Mouse (Mus musculus): ENCODE measurements around the gene Taldo1.
"Not testable (repeated sequence)": the region's sequence is repeated elsewhere in the genome, so short reads cannot be mapped to it uniquely, and the experiment has no call there.

Gene Taldo1

GRCm38 (mm10) chr7:141439140-141439679 lies 47.2 kb downstream of the Taldo1 start:
- DNase-seq (ENCODE audit: low spot score): no peak

- no peak for DNase-seq (ENCODE audit: low spot score)
Measured at GRCm38 (mm10) chr7:141439811-141440210, 47.8 kb downstream of the Taldo1 start.

DNA sequence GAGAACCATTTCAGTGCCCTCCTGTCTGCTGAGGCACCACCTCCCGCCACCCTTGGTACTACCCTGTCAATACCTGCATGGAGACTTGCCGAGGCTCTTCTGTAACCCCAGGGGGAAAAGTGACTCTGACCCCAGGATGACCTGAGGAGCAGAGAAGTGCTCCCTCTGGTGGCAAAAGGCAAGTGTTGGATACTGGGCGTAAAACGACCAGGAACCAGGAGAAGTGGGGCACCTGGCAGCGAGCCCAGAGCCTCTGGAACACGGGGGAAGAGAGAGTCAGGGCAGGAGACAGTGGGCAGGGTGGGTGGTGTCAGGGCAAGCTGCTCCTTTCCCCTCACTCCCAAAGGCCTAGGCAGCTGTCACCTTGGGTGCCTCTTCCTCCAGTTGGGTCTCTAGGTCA lies 48.6 kb downstream of the Taldo1 start:
- DNase-seq (ENCODE audit: low spot score): no peak

GRCm38 (mm10) chr7:141441460-141441859 lies 49.5 kb downstream of the Taldo1 start:
- DNase-seq (ENCODE audit: low spot score): no peak

- DNase-seq (ENCODE audit: low spot score): no peak
Measured at GRCm38 (mm10) chr7:141442199-141442598, 50.2 kb downstream of the Taldo1 start.

DNA sequence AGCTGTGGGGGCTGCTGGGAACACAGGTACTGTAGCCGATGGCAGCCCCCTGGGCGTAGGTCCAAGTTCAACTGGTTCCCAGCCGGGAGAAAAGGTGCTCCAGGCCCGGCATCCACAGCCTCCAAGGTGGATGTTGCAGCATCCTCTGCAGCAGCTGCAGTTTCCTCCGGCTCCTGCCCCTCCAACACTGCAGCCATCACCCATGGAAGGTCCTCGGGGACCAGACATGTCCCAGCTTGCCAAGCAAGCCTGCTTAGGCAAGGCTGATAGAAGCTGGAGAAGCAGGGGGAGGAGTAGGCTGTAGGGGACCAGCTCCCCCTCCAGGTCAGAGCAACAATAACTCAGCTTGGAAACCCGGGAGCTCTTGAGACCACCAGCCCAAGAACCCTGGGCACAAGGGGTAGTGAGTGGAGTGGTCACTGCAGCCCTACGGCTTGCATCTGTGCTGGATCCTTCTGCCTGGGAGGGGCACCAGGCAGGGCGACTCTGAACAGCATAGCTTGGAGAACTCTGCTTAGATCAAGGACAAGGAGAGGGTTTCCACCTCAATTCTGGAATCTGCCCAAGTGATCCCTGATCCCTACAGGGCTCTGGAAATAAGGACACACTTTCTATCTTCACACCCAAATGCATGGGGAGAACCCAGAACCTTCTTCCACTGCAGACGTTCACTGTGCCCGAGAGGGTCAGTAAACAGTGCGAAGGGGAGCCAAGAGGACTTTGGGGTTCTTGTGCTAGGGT lies 51.3 kb downstream of the Taldo1 start:
- DNase-seq (ENCODE audit: low spot score): no peak

DNA sequence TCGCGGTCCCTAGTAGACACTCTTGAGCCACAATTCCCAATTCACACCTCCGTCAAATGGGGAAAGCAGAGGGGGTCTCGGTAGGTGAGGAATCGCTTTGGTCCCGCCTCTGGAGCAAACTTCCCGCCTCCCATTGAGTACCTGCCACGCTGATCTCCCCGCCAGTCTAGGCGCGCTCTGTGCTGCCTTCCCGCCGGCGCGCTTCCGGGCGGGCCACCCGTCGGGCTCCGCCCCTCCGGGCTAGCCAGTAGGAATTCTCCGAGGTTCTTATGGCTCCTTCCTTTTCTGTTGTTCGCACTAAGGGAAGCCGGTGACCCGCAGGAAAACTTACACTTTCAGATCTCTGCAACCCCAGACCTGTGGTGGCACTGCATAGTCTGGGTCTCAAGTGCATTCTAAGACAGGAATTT lies 51.8 kb downstream of the Taldo1 start, which contains the start of gene Pidd1:
Gene Pidd1 (minus strand): TSS at position 198 of the 410 bp plus-strand sequence.
- DNase-seq (ENCODE audit: low spot score): no peak

GRCm38 (mm10) chr7:141446374-141446773 lies 54.4 kb downstream of the Taldo1 start:
- not testable (repeated sequence) for DNase-seq (ENCODE audit: low spot score)

- peak; percentile 94 for DNase-seq (ENCODE audit: low spot score)
Measured at GRCm38 (mm10) chr7:141447110-141447991, 55.4 kb downstream of the Taldo1 start, which contains the start of gene Rplp2. Gene Rplp2 (plus strand): TSS chr7:141447370.

DNA sequence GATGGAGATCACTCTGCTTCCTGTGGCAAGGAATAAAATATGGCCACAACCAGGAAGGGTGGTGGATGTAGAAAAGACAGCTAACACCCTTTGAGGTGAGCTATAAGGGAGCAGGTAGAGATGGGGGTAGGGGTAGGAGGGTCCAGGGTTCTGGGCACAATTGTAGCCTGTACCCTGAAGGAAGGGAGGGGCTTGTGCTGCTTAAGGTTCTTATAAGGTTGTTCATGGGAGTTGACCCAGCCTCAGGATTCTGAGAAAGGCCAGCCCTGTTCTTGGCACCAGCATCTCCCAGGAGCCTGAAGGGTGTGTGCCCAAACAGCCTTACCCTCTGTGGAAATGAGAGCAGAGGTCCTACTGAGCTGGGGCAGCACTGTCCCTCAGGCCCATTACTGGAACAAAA lies 59.9 kb downstream of the Taldo1 start:
- no peak for DNase-seq (ENCODE audit: low spot score)

All from layer of hippocampus, adult 11-12 months (tissue).